Mouse (Mus musculus) stomach, postnatal 0 days (tissue): ENCODE results near the gene Lpar2.

Experiments used
- CTCF ChIP-seq: IDR thresholded peaks from 2 replicates; pipeline ENCODE4 v1.5.1; 2016; ENCODE audit warnings: antibody characterized with exemption, low read depth, mild to moderate bottlenecking, moderate library complexity
- EP300 ChIP-seq: optimal IDR thresholded peaks from 2 replicates; pipeline ENCODE3; 2016; ENCODE audit warnings: antibody characterized with exemption

GRCm38 (mm10) chr8:69876967-69877366 lies 54.7 kb downstream of the Lpar2 start:
- TF ChIP-seq EP300 (no peak), CTCF (no peak)
